Comparison of ENCODE assay signal across 25 mouse cellular contexts in the genomic region with DNA sequence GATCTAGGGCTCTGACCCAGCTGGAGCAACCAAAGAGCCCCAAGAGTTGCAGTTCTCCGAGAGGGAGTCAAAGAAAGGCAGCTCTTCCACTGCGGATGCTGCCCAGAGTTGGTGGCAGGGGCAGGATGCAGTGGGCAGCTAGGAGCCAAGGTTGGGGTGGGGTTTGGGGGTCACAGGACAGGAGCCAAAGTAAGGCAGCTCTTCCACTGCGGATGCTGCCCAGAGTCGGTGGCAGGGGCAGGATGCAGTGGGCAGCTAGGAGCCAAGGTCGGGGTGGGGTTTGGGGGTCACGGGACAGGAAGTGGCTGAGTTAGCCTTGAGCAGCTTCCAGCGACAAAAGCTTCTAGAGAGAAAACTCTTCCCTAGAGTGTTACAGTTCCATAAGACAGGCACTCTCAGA. TPM values are rescaled to one million over a fixed set of nuclear protein-coding genes. Genes with fewer than 3 reads are reported as not detected.
A peak's percentile ranks its signal among the peaks of the same experiment; 100 is the strongest.
DNase-seq lines count a peak whose midpoint lies in the region; ATAC-seq lines count a peak whose summit lies in the region.
"Had no signal": no experiment of that assay in that cellular context is flagged by ENCODE, and none has a peak within 500 bp of the region (broad histone marks: within the 10 kb centered on the region; RNA-seq: fewer than 3 reads in every experiment).

No protein-coding gene starts in this region.

- WGBS in midbrain, embryonic 10.5 days, result 76% methylated on average over 7 of the region's 7 CpGs
- whole genome bisulfite sequencing in midbrain, embryonic 16.5 days, result 84% methylated on average over 7 of the region's 7 CpGs
- 67% methylated on average over 7 of the region's 7 CpGs for WGBS in embryonic facial prominence, embryonic 10.5 days

- H3K4me2 ChIP-seq in midbrain, embryonic 16.5 days (ENCODE audit: low read length), result no peak overlapping the region
- H3K4me2 ChIP-seq: forebrain, embryonic 13.5 days; heart, embryonic 13.5 days; hindbrain, embryonic 14.5 days had no signal

- H3K9ac ChIP-seq in midbrain, embryonic 16.5 days (ENCODE audit: low read depth, low read length), result no peak overlapping the region
- H3K9ac ChIP-seq: forebrain, embryonic 13.5 days; heart, embryonic 13.5 days; hindbrain, embryonic 14.5 days had no signal

- H3K4me3 ChIP-seq in midbrain, embryonic 10.5 days, result no peak overlapping the region
- H3K4me3 ChIP-seq in midbrain, embryonic 16.5 days (ENCODE audit: low read depth, low read length), result no peak overlapping the region
- H3K4me3 ChIP-seq in embryonic facial prominence, embryonic 10.5 days, result no peak overlapping the region
- H3K4me3 ChIP-seq: forebrain, embryonic 10.5 days; forebrain, embryonic 13.5 days; heart, adult 2 months; heart, embryonic 10.5 days; heart, embryonic 13.5 days had no signal

- H3K27me3 ChIP-seq in midbrain, embryonic 10.5 days (ENCODE audit: low read depth, poor library complexity, severe bottlenecking), result no peaks in the 10 kb centered on the region
- H3K27me3 ChIP-seq in midbrain, embryonic 16.5 days (ENCODE audit: control insufficient read depth, insufficient read depth, low read depth, low read length), result no peaks in the 10 kb centered on the region
- no peaks in the 10 kb centered on the region; the same call in 1 of the 2 replicates for H3K27me3 ChIP-seq in embryonic facial prominence, embryonic 10.5 days (replicated peaks; ENCODE audit: low read depth, poor library complexity, severe bottlenecking)
- H3K27me3 ChIP-seq: forebrain, embryonic 13.5 days; heart, embryonic 13.5 days had no signal

- no peaks in the 10 kb centered on the region for H3K36me3 ChIP-seq in midbrain, embryonic 10.5 days
- no peaks in the 10 kb centered on the region for H3K36me3 ChIP-seq in midbrain, embryonic 16.5 days (ENCODE audit: control insufficient read depth, insufficient read depth, low read length)
- no peaks in the 10 kb centered on the region for H3K36me3 ChIP-seq in embryonic facial prominence, embryonic 10.5 days (replicated peaks)
- H3K36me3 ChIP-seq: forebrain, embryonic 10.5 days; heart, embryonic 10.5 days; heart, embryonic 13.5 days had no signal

- no peak for ATAC-seq in midbrain, embryonic 16.5 days
- ATAC-seq in inflammation-experienced regulatory T-cells, adult 6 months, result no peak
- ATAC-seq: activated CD4-positive, CD25-positive, alpha-beta regulatory T cell, adult 4 months; forebrain, embryonic 13.5 days; forebrain, embryonic 16.5 days had no signal

- DNase-seq in adrenal gland, postnatal 14 days, result peak; percentile 43
- no peak for DNase-seq in adrenal gland, adult (ENCODE audit: inconsistent age in 2 of 2, low spot score in 1 of 2)
- DNase-seq in midbrain, embryonic 10.5 days (ENCODE audit: low spot score), result no peak
- DNase-seq in embryonic facial prominence, embryonic 10.5 days (ENCODE audit: low spot score), result no peak
- peak; percentile 40 to 54 for DNase-seq in lung, postnatal 4 days
- DNase-seq: adrenal gland, postnatal 10 days; cerebellum, adult 11 months; cerebellum, adult 2 months; cerebellum, adult 9-11 months; cerebellum, postnatal 25 days; embryo, embryonic 11 days; gastrocnemius, postnatal 10 days; gastrocnemius, postnatal 36 days; heart, adult 2 months; heart, postnatal 14 days; heart, postnatal 4 days had no signal

- H3K9me3 ChIP-seq in midbrain, embryonic 10.5 days (replicated peaks), result no peaks in the 10 kb centered on the region
- no peaks in the 10 kb centered on the region for H3K9me3 ChIP-seq in midbrain, embryonic 16.5 days (replicated peaks; ENCODE audit: control insufficient read depth, low read length, poor library complexity, severe bottlenecking)
- H3K9me3 ChIP-seq in embryonic facial prominence, embryonic 10.5 days, result no peaks in the 10 kb centered on the region
- H3K9me3 ChIP-seq: forebrain, embryonic 10.5 days; forebrain, embryonic 13.5 days; heart, embryonic 10.5 days; heart, embryonic 13.5 days had no signal

- peaks cover 5% of the 10 kb centered on the region; the same call in 1 of the 2 replicates for H3K4me1 ChIP-seq in midbrain, embryonic 10.5 days
- H3K4me1 ChIP-seq in midbrain, embryonic 16.5 days (ENCODE audit: control insufficient read depth, insufficient read depth, low read length), result no peaks in the 10 kb centered on the region; the same call in 1 of the 2 replicates
- H3K4me1 ChIP-seq in embryonic facial prominence, embryonic 10.5 days, result peaks cover 28% of the 10 kb centered on the region

- 0 out of 2 replicates have a peak overlapping the region, but pooled peaks have one; percentile 18 for H3K27ac ChIP-seq in midbrain, embryonic 10.5 days (replicated peaks)
- no peak overlapping the region for H3K27ac ChIP-seq in midbrain, embryonic 16.5 days (ENCODE audit: low read length)
- peak overlapping the region; percentile 30; the same call in 1 of the 2 replicates for H3K27ac ChIP-seq in embryonic facial prominence, embryonic 10.5 days (replicated peaks)
- H3K27ac ChIP-seq: forebrain, embryonic 10.5 days; forebrain, embryonic 13.5 days; heart, adult 2 months; heart, embryonic 10.5 days; heart, embryonic 13.5 days; hindbrain, embryonic 14.5 days had no signal

RNA-seq across cellular contexts. Expression of a gene that starts 57.8 kb away (rescaled TPM):
- 3.1 and 9.2 TPM in 2 replicates for total RNA-seq in adrenal gland, postnatal 14 days (2021)
- 12.3 and 19.9 TPM in 2 replicates for polyA plus RNA-seq in midbrain, embryonic 10.5 days (2016; fragmentation: Nextera tagmentation; extraction: Ambion mirVana)
- 108 and 126 TPM in 2 replicates for polyA plus RNA-seq in midbrain, embryonic 16.5 days (2015; fragmentation: Nextera tagmentation; extraction: Ambion mirVana)
- polyA plus RNA-seq in embryonic facial prominence, embryonic 10.5 days (2016; fragmentation: Nextera tagmentation; extraction: Ambion mirVana), result 6.8 and 8.4 TPM in 2 replicates
- 1 to 10 TPM in 1 of 3 experiments, under 1 TPM in 1, not detected in 1; 0.26 to 8.1 TPM for polyA plus RNA-seq in inflammation-experienced regulatory T-cells, adult 6 months (2017; shearing (Covaris generic))

Comparison
In these comparisons a context has a peak if more than half of its experiments do, and no peak if none do; other contexts are left out.
1. DNase-seq: peak in adrenal gland, postnatal 14 days (single experiment) and lung, postnatal 4 days (2 of 2); none in adrenal gland, adult (0 of 2), midbrain, embryonic 10.5 days (single experiment) and embryonic facial prominence, embryonic 10.5 days (single experiment).